Mouse (Mus musculus): ENCODE measurements around the gene Dnah10.

Gene Dnah10

DNA sequence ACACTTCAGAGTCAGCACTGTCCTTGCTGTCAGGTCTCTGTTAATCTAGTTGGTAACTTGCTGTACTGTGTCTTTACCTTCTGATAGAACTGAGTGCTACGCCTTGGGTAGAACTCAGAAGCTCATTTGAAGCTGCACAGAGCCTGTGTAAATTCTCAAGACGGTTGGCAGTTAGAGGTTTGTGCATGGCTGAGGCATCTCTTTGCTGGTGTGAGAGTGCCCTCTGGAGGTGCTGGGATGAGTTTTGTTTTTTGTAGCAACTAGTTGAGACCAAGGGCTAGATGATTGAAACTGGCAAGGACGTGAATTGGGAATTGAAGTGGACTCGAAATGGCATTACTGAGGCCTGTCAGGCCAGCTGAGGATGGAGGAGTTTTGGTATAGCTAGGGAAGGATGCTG, 144.1 kb downstream of the Dnah10 start:
- WGBS, result 18% methylated on average over 4 of the region's 4 CpGs

DNA sequence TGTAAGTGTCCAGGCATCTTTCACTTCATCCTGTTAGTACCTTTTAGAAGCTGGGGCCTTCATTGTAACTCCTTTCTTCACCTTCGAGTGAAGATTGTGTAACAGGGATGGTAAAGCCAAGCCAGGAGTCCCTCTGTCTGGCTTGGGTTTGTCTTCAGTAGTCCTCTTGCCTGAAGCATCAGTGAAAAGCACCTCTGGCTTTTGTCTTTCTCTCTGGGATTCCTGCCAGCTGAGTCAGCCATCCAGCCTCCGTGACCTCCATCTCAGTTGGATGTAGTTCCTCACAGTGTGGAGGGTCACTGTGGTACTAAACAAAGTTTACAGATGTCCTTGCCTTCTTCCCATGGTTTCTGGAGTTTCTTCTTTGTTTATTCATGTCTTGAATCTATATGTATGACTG, 147.1 kb downstream of the Dnah10 start:
- WGBS, result 56% methylated on average over 2 of the region's 2 CpGs

DNA sequence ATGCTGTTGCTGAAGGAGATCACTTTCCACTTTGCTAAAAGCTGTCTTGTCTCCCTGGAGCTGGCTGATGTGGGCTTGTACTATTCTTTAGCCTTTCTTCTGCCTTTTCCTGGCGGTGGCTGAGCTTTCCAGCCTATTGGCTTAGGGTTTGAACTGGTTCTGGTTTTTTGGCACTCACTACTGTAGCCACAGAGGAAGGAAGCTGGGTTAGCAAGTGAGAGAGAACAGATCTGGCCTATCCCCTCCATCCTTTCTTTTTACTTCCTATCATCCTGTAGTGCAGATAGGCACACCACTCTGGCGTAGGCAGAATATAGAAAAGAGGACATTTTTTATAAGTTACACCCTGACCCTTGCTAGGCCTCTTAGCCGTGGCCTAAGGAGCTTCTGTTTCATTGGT, 148.2 kb downstream of the Dnah10 start:
- WGBS, result 81% methylated on average over 3 of the region's 3 CpGs

DNA sequence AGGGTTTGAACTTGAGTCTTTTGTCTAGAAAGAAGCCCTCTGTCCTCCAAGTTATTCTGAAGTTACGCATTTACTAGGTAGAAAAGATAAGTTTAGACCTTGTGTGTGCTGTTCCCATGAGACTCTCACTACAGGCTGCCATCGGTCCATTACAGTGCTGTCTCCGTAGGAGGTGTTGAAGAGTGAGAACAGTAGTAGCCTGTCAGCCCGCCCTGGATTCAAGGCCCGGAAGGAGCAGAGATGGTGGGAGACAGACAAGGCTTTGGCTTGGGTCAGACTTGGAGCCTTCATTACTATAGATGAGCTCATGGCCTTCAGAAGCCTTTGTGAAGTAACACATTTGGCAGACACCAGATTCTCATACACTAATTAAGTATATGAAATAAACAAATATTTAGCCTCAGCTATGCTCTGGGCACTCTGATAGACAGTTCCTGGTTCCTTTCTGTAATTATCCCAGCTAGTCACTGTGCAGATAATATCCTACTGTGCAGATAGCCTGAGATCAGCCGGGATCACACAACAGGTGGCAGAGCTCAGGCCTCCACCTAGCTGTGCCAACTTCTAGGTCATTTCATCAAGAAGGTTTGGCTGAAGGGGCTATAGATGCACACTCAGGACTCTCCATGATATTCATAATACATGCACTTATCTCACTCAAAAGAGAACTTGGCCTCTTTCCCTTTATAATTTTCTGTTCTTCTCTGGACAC, 149.2 kb downstream of the Dnah10 start:
- WGBS, result 60% methylated on average over 6 of the region's 6 CpGs

DNA sequence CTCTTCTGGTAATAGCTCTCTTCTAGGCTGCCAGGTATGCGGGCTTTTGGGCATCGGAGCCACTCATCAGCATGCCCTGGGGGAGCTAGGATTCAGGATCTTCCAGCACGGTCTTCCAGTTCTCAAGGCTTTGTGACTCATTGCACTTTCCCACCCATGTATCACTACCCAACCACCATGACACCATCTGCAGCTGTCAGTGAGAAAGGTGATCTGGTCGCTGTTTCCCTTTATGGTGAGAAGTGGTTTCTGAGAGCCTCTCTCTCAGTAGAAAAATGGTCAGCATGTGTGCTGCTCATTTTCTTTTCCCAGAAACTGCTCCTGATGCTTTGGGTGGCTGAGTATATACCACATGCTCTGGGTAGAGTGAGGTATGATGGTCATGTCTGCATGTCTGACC, 154.4 kb downstream of the Dnah10 start:
- 71% methylated on average over 4 of the region's 4 CpGs for WGBS

DNA sequence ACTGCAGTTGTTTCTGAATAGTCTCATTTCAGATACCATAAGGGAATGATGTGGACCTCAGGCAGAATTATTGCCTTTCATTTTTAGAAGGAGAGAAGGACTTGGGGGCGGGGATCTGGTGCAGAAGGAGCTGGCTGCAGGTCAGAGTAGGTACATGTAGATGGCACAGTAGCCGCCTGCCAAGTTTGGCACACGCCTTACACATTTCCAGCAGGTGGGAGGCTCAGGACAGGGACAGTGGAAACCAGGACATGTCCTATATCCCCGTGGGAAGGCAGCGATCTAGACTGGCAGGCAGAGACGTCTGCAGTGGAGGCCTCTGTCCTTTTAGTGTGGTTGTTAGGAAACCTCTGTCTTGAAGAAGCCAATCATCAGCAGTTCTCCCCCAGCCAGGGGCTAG, 154.9 kb downstream of the Dnah10 start:
- 60% methylated on average over 6 of the region's 6 CpGs for WGBS

DNA sequence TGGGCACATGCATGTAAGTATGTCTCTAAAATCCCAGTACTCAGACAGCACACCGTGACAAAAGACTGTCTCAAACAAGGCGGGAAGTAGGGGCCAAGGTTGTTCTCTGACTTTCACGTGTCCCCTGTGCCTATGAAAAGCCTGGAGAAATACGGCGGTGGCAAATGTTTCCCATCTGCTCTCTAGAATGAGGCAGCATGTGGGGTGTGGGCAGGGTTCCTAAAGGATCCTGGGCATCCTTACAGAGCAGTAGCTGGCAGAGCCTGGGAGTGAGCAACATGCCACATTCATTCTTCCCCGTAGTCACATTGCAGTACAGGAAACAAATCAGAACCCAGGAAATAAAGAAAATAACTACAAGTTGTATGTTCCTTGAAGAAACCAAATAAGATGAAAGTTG, 159.0 kb downstream of the Dnah10 start:
- 33% methylated on average over 6 of the region's 6 CpGs for WGBS

Measured in cerebral cortex, adult 2 months (tissue).